ENCODE assay signal across 31 mouse cellular contexts in the genomic region with DNA sequence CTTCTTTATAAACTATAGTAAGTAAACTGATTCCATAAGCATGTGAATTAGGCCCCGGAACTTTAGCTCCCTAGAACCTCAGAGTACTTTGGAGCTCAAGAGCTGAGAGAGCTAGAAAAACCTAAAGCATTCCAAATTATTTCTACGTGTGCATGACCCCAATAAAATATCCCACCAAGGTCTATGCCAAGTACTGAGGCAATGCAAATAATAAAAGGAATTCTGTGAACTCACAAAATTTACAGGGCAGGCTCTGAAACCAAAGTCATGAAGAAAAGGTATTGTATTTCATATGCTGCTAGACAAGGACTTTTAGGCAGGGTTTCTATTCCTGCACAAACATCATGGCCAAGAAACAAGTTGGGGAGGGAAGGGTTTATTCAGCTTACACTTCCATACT.
"Had no signal": no experiment of that assay in that cellular context is flagged by ENCODE, and none has a peak within 500 bp of the region (broad histone marks: within the 10 kb centered on the region; RNA-seq: fewer than 3 reads in every experiment).

No protein-coding gene starts in this region.

- H3K9me3 ChIP-seq: limb, embryonic 12.5 days; limb, embryonic 15.5 days; liver, embryonic 12.5 days; liver, embryonic 13.5 days; liver, embryonic 15.5 days; lung, embryonic 15.5 days; midbrain, embryonic 10.5 days; midbrain, embryonic 12.5 days; midbrain, embryonic 13.5 days; midbrain, embryonic 15.5 days; neural tube, embryonic 12.5 days had no signal

- H3K4me3 ChIP-seq: left cerebral cortex, adult 2 months; limb, embryonic 12.5 days; limb, embryonic 15.5 days; liver, embryonic 12.5 days; liver, embryonic 13.5 days; liver, embryonic 15.5 days; lung, embryonic 15.5 days; megakaryocyte, embryonic 14.5 days; midbrain, embryonic 10.5 days; midbrain, embryonic 12.5 days; midbrain, embryonic 13.5 days; midbrain, embryonic 15.5 days; myocyte; neural tube, embryonic 12.5 days had no signal

- H3K27me3 ChIP-seq: limb, embryonic 12.5 days; limb, embryonic 15.5 days; liver, embryonic 12.5 days; liver, embryonic 13.5 days; liver, embryonic 15.5 days; lung, embryonic 15.5 days; megakaryocyte, embryonic 14.5 days; midbrain, embryonic 12.5 days; midbrain, embryonic 13.5 days; midbrain, embryonic 15.5 days; neural tube, embryonic 12.5 days had no signal

- H3K4me1 ChIP-seq: limb, embryonic 15.5 days; liver, embryonic 12.5 days; liver, embryonic 13.5 days; liver, embryonic 15.5 days; lung, embryonic 15.5 days; megakaryocyte, embryonic 14.5 days had no signal

- H3K9ac ChIP-seq: limb, embryonic 12.5 days; limb, embryonic 15.5 days; liver, embryonic 12.5 days; liver, embryonic 13.5 days; liver, embryonic 14.5 days; liver, embryonic 15.5 days; liver, postnatal 0 days; lung, embryonic 14.5 days; lung, embryonic 15.5 days; midbrain, embryonic 12.5 days; midbrain, embryonic 13.5 days; midbrain, embryonic 15.5 days; neural tube, embryonic 12.5 days had no signal

- DNase-seq: left cerebral cortex, postnatal 4 days; liver; liver, embryonic 13.5 days; liver, postnatal 0 days; lung, adult 18-20 months; lung, adult 2 months; lung, embryonic 14.5 days; lung, postnatal 10 days; lung, postnatal 14 days; lung, postnatal 36 days; lung, postnatal 4 days; midbrain, embryonic 14.5 days had no signal

- H3K27ac ChIP-seq: left cerebral cortex, adult 2 months; limb, embryonic 12.5 days; limb, embryonic 15.5 days; liver, embryonic 12.5 days; liver, embryonic 13.5 days; liver, embryonic 14.5 days; liver, embryonic 15.5 days; lung, embryonic 15.5 days; macrophage; midbrain, embryonic 10.5 days; midbrain, embryonic 12.5 days; midbrain, embryonic 13.5 days; midbrain, embryonic 15.5 days; neural tube, embryonic 12.5 days had no signal

- H3K36me3 ChIP-seq: limb, embryonic 12.5 days; limb, embryonic 15.5 days; liver, embryonic 12.5 days; liver, embryonic 13.5 days; liver, embryonic 15.5 days; lung, embryonic 15.5 days; midbrain, embryonic 10.5 days; midbrain, embryonic 12.5 days; midbrain, embryonic 13.5 days; midbrain, embryonic 15.5 days; neural tube, embryonic 12.5 days had no signal

- H3K4me2 ChIP-seq: limb, embryonic 12.5 days; limb, embryonic 15.5 days; liver, embryonic 11.5 days; liver, embryonic 12.5 days; liver, embryonic 13.5 days; liver, embryonic 15.5 days; lung, embryonic 14.5 days; lung, embryonic 15.5 days; midbrain, embryonic 11.5 days; midbrain, embryonic 12.5 days; midbrain, embryonic 13.5 days; midbrain, embryonic 15.5 days; neural tube, embryonic 12.5 days had no signal

- ATAC-seq: liver, embryonic 12.5 days; liver, postnatal 0 days; lung, postnatal 0 days; midbrain, embryonic 13.5 days; midbrain, embryonic 15.5 days; midbrain, embryonic 16.5 days had no signal
